Mouse (Mus musculus) embryonic facial prominence, embryonic 11.5 days (tissue): Measurements from ENCODE around the gene Limch1. TPM values are rescaled to one million over a fixed set of nuclear protein-coding genes. Genes with fewer than 3 reads are reported as not detected.

Source experiments
- ATAC-seq: fragments of 200-750 bp; cut with Nextera tagmentation; replicated peaks from 2 replicates; pipeline ENCODE4 v1.8.0; 2017; ENCODE audit warnings: low read depth; ENCODE audit not compliant: insufficient number of reproducible peaks, low FRiP score, low TSS enrichment
- DNase-seq: peaks from one replicate; pipeline ENCODE4 v3.0.0-alpha.2; 2015; ENCODE audit warnings: low spot score
- H3K27ac ChIP-seq: fragments of 300-500 bp; sonication (generic); replicated peaks from 2 replicates; pipeline ENCODE4 v1.5.1; 2014; ENCODE audit warnings: mild to moderate bottlenecking, low read depth, low read length, control low read depth
- H3K27me3 ChIP-seq: fragments of 300-500 bp; sonication (generic); 2 replicates; pipeline ENCODE4 v1.6.1; 2014; ENCODE audit warnings: mild to moderate bottlenecking, low read length, moderate library complexity, mixed read lengths; ENCODE audit not compliant: control insufficient read depth, insufficient read depth
- H3K36me3 ChIP-seq: fragments of 300-500 bp; sonication (generic); replicated peaks from 2 replicates; pipeline ENCODE4 v1.6.1; 2014; ENCODE audit warnings: low read depth, mild to moderate bottlenecking, low read length, moderate library complexity, mixed read lengths; ENCODE audit not compliant: control insufficient read depth, insufficient read depth
- H3K4me1 ChIP-seq: fragments of 300-500 bp; sonication (generic); 2 replicates; pipeline ENCODE4 v1.6.1; 2014; ENCODE audit warnings: low read length, mixed read lengths; ENCODE audit not compliant: control insufficient read depth, insufficient read depth
- H3K4me2 ChIP-seq: fragments of 300-500 bp; sonication (generic); 2 replicates; pipeline ENCODE4 v1.6.1; 2014; ENCODE audit warnings: low read depth, mild to moderate bottlenecking, control low read depth, low read length, moderate library complexity
- H3K4me3 ChIP-seq: fragments of 300-500 bp; sonication (generic); 2 replicates; pipeline ENCODE4 v1.5.1; 2014; ENCODE audit warnings: low read depth, low read length, control low read depth
- H3K9ac ChIP-seq: fragments of 300-500 bp; sonication (generic); replicated peaks from 2 replicates; pipeline ENCODE4 v1.6.1; 2014; ENCODE audit warnings: mild to moderate bottlenecking, control low read depth, low read length
- H3K9me3 ChIP-seq: fragments of 300-500 bp; sonication (generic); replicated peaks from 2 replicates; pipeline ENCODE4 v1.6.1; 2016; ENCODE audit warnings: mild to moderate bottlenecking, low read length, inconsistent platforms, mixed read lengths; ENCODE audit not compliant: control insufficient read depth
- WGBS: fragments of 180-500 bp; shearing (Covaris S2); extraction: QIAGEN DNeasy Blood & Tissue Kit; methylation state at CpG from one replicate; pipeline ENCODE4 v1.1.7; 2014; 5-methylcytosine and 5-hydroxymethylcytosine counted together
- polyA plus RNA-seq: library from polyadenylated mRNA; unstranded; fragments of >200 nt; fragmentation: Nextera tagmentation; extraction: Ambion mirVana; gene quantifications from 2 replicates; pipeline ENCODE4 v1.2.1, GENCODE M21; 2014

The Limch1 gene
- polyA plus RNA-seq, 1 experiment from 2014 or later: 69.3 TPM

- Histone ChIP-seq H3K4me2 (no peak overlapping the region), H3K9me3 (no peaks in the 10 kb centered on the region), H3K4me3 (no peak overlapping the region), H3K9ac (no peak overlapping the region), H3K27me3 (no peaks in the 10 kb centered on the region), H3K4me1 (no peaks in the 10 kb centered on the region), H3K36me3 (peaks cover 3% of the 10 kb centered on the region; the same call in 1 of the 2 replicates), H3K27ac (no peak overlapping the region)
- DNase-seq: no peak
- ATAC-seq: no peak
- 83% methylated on average over 16 of the region's 16 CpGs for WGBS
Measured at GRCm38 (mm10) chr5:67028786-67029185, 283.2 kb downstream of the Limch1 start.

- no peak overlapping the region for H3K27ac ChIP-seq
- H3K4me1 ChIP-seq: no peaks in the 10 kb centered on the region
- ATAC-seq (no peak), DNase-seq (no peak)
- no peak overlapping the region for H3K4me3 ChIP-seq
- H3K9me3 ChIP-seq: no peaks in the 10 kb centered on the region
- 56% methylated on average over 3 of the region's 3 CpGs for WGBS
- peaks cover 3% of the 10 kb centered on the region; the same call in 1 of the 2 replicates for H3K36me3 ChIP-seq
- no peak overlapping the region for H3K9ac ChIP-seq
- no peaks in the 10 kb centered on the region for H3K27me3 ChIP-seq
- H3K4me2 ChIP-seq: no peak overlapping the region
Measured at GRCm38 (mm10) chr5:67029946-67030345, 284.3 kb downstream of the Limch1 start.

- Histone ChIP-seq H3K4me2 (no peak overlapping the region), H3K27me3 (no peaks in the 10 kb centered on the region), H3K27ac (no peak overlapping the region), H3K4me1 (no peaks in the 10 kb centered on the region), H3K36me3 (peaks cover 3% of the 10 kb centered on the region; the same call in 1 of the 2 replicates), H3K9ac (no peak overlapping the region), H3K4me3 (no peak overlapping the region), H3K9me3 (no peaks in the 10 kb centered on the region)
- ATAC-seq: no peak
- 73% methylated on average over 7 of the region's 7 CpGs for WGBS
- peak; percentile 15 for DNase-seq
Measured at GRCm38 (mm10) chr5:67032601-67033000, 287.0 kb downstream of the Limch1 start.

GRCm38 (mm10) chr5:67043932-67044331 is 298.3 kb downstream of the Limch1 start:
- no peak overlapping the region for H3K4me3 ChIP-seq
- ATAC-seq: no peak
- H3K27me3 ChIP-seq: no peaks in the 10 kb centered on the region
- DNase-seq: no peak
- H3K27ac ChIP-seq: no peak overlapping the region
- H3K9ac ChIP-seq: no peak overlapping the region
- H3K9me3 ChIP-seq: no peaks in the 10 kb centered on the region
- no peak overlapping the region for H3K4me2 ChIP-seq
- H3K36me3 ChIP-seq: no peaks in the 10 kb centered on the region
- no peaks in the 10 kb centered on the region for H3K4me1 ChIP-seq
- WGBS: 89% methylated on average over 8 of the region's 9 CpGs

GRCm38 (mm10) chr5:67048003-67048402 is 302.4 kb downstream of the Limch1 start:
- Histone ChIP-seq H3K9ac (no peak overlapping the region), H3K4me3 (no peak overlapping the region), H3K27ac (no peak overlapping the region), H3K4me1 (no peaks in the 10 kb centered on the region), H3K36me3 (no peaks in the 10 kb centered on the region), H3K4me2 (no peak overlapping the region), H3K9me3 (no peaks in the 10 kb centered on the region), H3K27me3 (no peaks in the 10 kb centered on the region)
- ATAC-seq (0 out of 2 replicates have a peak, but pooled peaks have one; percentile 34), DNase-seq (peak; percentile 84)
- 15% methylated on average over 4 of the region's 4 CpGs for WGBS

- Histone ChIP-seq H3K36me3 (no peaks in the 10 kb centered on the region), H3K4me3 (no peak overlapping the region), H3K4me1 (no peaks in the 10 kb centered on the region), H3K27ac (no peak overlapping the region), H3K9ac (no peak overlapping the region), H3K4me2 (no peak overlapping the region), H3K27me3 (no peaks in the 10 kb centered on the region), H3K9me3 (no peaks in the 10 kb centered on the region)
- no peak for DNase-seq
- 82% methylated on average over 6 of the region's 6 CpGs for WGBS
- ATAC-seq: no peak
Measured at GRCm38 (mm10) chr5:67057803-67058202, 312.2 kb downstream of the Limch1 start.

GRCm38 (mm10) chr5:67060519-67060918 is 314.9 kb downstream of the Limch1 start:
- Histone ChIP-seq H3K4me1 (no peaks in the 10 kb centered on the region), H3K4me2 (no peak overlapping the region), H3K4me3 (no peak overlapping the region), H3K36me3 (no peaks in the 10 kb centered on the region), H3K27me3 (no peaks in the 10 kb centered on the region), H3K27ac (no peak overlapping the region), H3K9ac (no peak overlapping the region), H3K9me3 (no peaks in the 10 kb centered on the region)
- DNase-seq (no peak), ATAC-seq (no peak)
- 50% methylated on average over 3 of the region's 4 CpGs for WGBS

GRCm38 (mm10) chr5:67063596-67063995 is 318.0 kb downstream of the Limch1 start:
- ATAC-seq (no peak), DNase-seq (no peak)

More at GRCm38 (mm10) chr5:67063596-67063995, 318.0 kb downstream of the Limch1 start:
- Histone ChIP-seq H3K4me1 (no peaks in the 10 kb centered on the region), H3K9me3 (no peaks in the 10 kb centered on the region), H3K9ac (no peak overlapping the region), H3K36me3 (no peaks in the 10 kb centered on the region), H3K4me2 (no peak overlapping the region), H3K27ac (no peak overlapping the region), H3K4me3 (no peak overlapping the region), H3K27me3 (no peaks in the 10 kb centered on the region)
- 89% methylated on average over 9 of the region's 9 CpGs for WGBS
